Mouse (Mus musculus): ENCODE data around the gene Tia1. TPM values are rescaled to one million over a fixed set of nuclear protein-coding genes. Genes with fewer than 3 reads are reported as not detected.

Gene Tia1
- polyA plus RNA-seq, 2 experiments = 173 to 230 TPM

- H3K36me3 ChIP-seq (ENCODE audit: control insufficient read depth, insufficient read depth, low read length) = no peaks in the 10 kb centered on the region
- 75% methylated on average over 2 of the region's 2 CpGs for WGBS
- H3K4me3 ChIP-seq (replicated peaks; ENCODE audit: low read length) = no peak overlapping the region
- peaks cover 19% of the 10 kb centered on the region for H3K4me1 ChIP-seq (ENCODE audit: control insufficient read depth, insufficient read depth, low read length)
- no peak overlapping the region for H3K9ac ChIP-seq (ENCODE audit: low read depth, low read length, severe bottlenecking)
- H3K27ac ChIP-seq (replicated peaks; ENCODE audit: low read depth, low read length) = no peak overlapping the region
- H3K27me3 ChIP-seq (ENCODE audit: control insufficient read depth, insufficient read depth, low read length) = no peaks in the 10 kb centered on the region
- no peak for TF ChIP-seq POLR2A (IDR thresholded peaks at IDR 0.05; ENCODE audit: borderline replicate concordance, extremely low read depth, insufficient read depth, insufficient read length)
- DNase-seq (ENCODE audit: low spot score) (no peak), ATAC-seq (ENCODE audit: low FRiP score, low read depth) (no peak)
- H3K4me2 ChIP-seq (replicated peaks; ENCODE audit: low read depth, low read length, severe bottlenecking) = no peak overlapping the region
- H3K9me3 ChIP-seq (ENCODE audit: control insufficient read depth, low read length) = no peaks in the 10 kb centered on the region
These were observed 4.0 kb upstream of the Tia1 start for GRCm38 (mm10) chr6:86399995-86400394.

- Histone ChIP-seq H3K27me3 (ENCODE audit: control insufficient read depth, insufficient read depth, low read length) (no peaks in the 10 kb centered on the region), H3K9me3 (ENCODE audit: control insufficient read depth, low read length) (no peaks in the 10 kb centered on the region), H3K4me1 (ENCODE audit: control insufficient read depth, insufficient read depth, low read length) (peaks cover 9% of the 10 kb centered on the region), H3K4me2 (replicated peaks; ENCODE audit: low read depth, low read length, severe bottlenecking) (peak overlapping the region; percentile 39), H3K36me3 (ENCODE audit: control insufficient read depth, insufficient read depth, low read length) (no peaks in the 10 kb centered on the region), H3K27ac (replicated peaks; ENCODE audit: low read depth, low read length) (no peak overlapping the region), H3K4me3 (replicated peaks; ENCODE audit: low read length) (peak overlapping the region; percentile 16), H3K9ac (ENCODE audit: low read depth, low read length, severe bottlenecking) (peak overlapping the region; percentile 9; the same call in 1 of the 2 replicates)
- peak; percentile 89 for DNase-seq (ENCODE audit: low spot score)
- WGBS = 5% methylated on average over 9 of the region's 9 CpGs
- no peak for ATAC-seq (ENCODE audit: low FRiP score, low read depth)
- no peak for TF ChIP-seq POLR2A (IDR thresholded peaks at IDR 0.05; ENCODE audit: borderline replicate concordance, extremely low read depth, insufficient read depth, insufficient read length)
These were observed 3.0 kb upstream of the Tia1 start for GRCm38 (mm10) chr6:86400972-86401371.

- no peaks in the 10 kb centered on the region for H3K9me3 ChIP-seq (ENCODE audit: control insufficient read depth, low read length)
- H3K4me2 ChIP-seq (replicated peaks; ENCODE audit: low read depth, low read length, severe bottlenecking) = peak overlapping the region; percentile 41
- ATAC-seq (ENCODE audit: low FRiP score, low read depth) = no peak
- 37% methylated on average over 12 of the region's 12 CpGs for WGBS
- 0 out of 2 replicates have a peak overlapping the region, but pooled peaks have one; percentile 18 for H3K9ac ChIP-seq (ENCODE audit: low read depth, low read length, severe bottlenecking)
- peaks cover 14% of the 10 kb centered on the region for H3K4me1 ChIP-seq (ENCODE audit: control insufficient read depth, insufficient read depth, low read length)
- peaks cover 12% of the 10 kb centered on the region; the same call in 1 of the 2 replicates for H3K36me3 ChIP-seq (ENCODE audit: control insufficient read depth, insufficient read depth, low read length)
- no peak for TF ChIP-seq POLR2A (IDR thresholded peaks at IDR 0.05; ENCODE audit: borderline replicate concordance, extremely low read depth, insufficient read depth, insufficient read length)
- DNase-seq (ENCODE audit: low spot score) = peak; percentile 33
- no peaks in the 10 kb centered on the region for H3K27me3 ChIP-seq (ENCODE audit: control insufficient read depth, insufficient read depth, low read length)
- peak overlapping the region; percentile 67 for H3K4me3 ChIP-seq (replicated peaks; ENCODE audit: low read length)
- H3K27ac ChIP-seq (replicated peaks; ENCODE audit: low read depth, low read length) = no peak overlapping the region
These were observed 1.1 kb upstream of the Tia1 start for GRCm38 (mm10) chr6:86402681-86403607.

- peak overlapping the region; percentile 67 for H3K4me3 ChIP-seq (replicated peaks; ENCODE audit: low read length)
- no peaks in the 10 kb centered on the region for H3K27me3 ChIP-seq (ENCODE audit: control insufficient read depth, insufficient read depth, low read length)
- peak; percentile 82 for ATAC-seq (ENCODE audit: low FRiP score, low read depth)
- peak overlapping the region; percentile 99 for H3K27ac ChIP-seq (replicated peaks; ENCODE audit: low read depth, low read length)
- no peaks in the 10 kb centered on the region for H3K9me3 ChIP-seq (ENCODE audit: control insufficient read depth, low read length)
- WGBS = under 1% methylated on average over 15 of the region's 15 CpGs
- peaks cover 14% of the 10 kb centered on the region for H3K4me1 ChIP-seq (ENCODE audit: control insufficient read depth, insufficient read depth, low read length)
- peak overlapping the region; percentile 41 for H3K4me2 ChIP-seq (replicated peaks; ENCODE audit: low read depth, low read length, severe bottlenecking)
- TF ChIP-seq POLR2A (IDR thresholded peaks at IDR 0.05; ENCODE audit: borderline replicate concordance, extremely low read depth, insufficient read depth, insufficient read length) = no peak
- DNase-seq (ENCODE audit: low spot score) = peak; percentile 88
- H3K36me3 ChIP-seq (ENCODE audit: control insufficient read depth, insufficient read depth, low read length) = peaks cover 12% of the 10 kb centered on the region; the same call in 1 of the 2 replicates
- peak overlapping the region; percentile 98 for H3K9ac ChIP-seq (ENCODE audit: low read depth, low read length, severe bottlenecking)
These were observed 305 bp upstream of the Tia1 start for GRCm38 (mm10) chr6:86403728-86404099.

GRCm38 (mm10) chr6:86404996-86405395 is 977 bp downstream of the Tia1 start:
- TF ChIP-seq POLR2A (IDR thresholded peaks at IDR 0.05; ENCODE audit: borderline replicate concordance, extremely low read depth, insufficient read depth, insufficient read length) = no peak
- Histone ChIP-seq H3K4me3 (replicated peaks; ENCODE audit: low read length) (peak overlapping the region; percentile 67), H3K4me2 (replicated peaks; ENCODE audit: low read depth, low read length, severe bottlenecking) (peak overlapping the region; percentile 59), H3K4me1 (ENCODE audit: control insufficient read depth, insufficient read depth, low read length) (peaks cover 14% of the 10 kb centered on the region), H3K27ac (replicated peaks; ENCODE audit: low read depth, low read length) (peak overlapping the region; percentile 99), H3K36me3 (ENCODE audit: control insufficient read depth, insufficient read depth, low read length) (peaks cover 16% of the 10 kb centered on the region), H3K9ac (ENCODE audit: low read depth, low read length, severe bottlenecking) (peak overlapping the region; percentile 98), H3K9me3 (ENCODE audit: control insufficient read depth, low read length) (no peaks in the 10 kb centered on the region), H3K27me3 (ENCODE audit: control insufficient read depth, insufficient read depth, low read length) (no peaks in the 10 kb centered on the region)
- ATAC-seq (ENCODE audit: low FRiP score, low read depth) (no peak), DNase-seq (ENCODE audit: low spot score) (no peak)
- WGBS = under 1% methylated on average over 11 of the region's 11 CpGs

Measured in limb, embryonic 14.5 days (tissue).